Mouse (Mus musculus): Measurements from ENCODE around the gene Rbpms2.
"Not testable (repeated sequence)": the region's sequence is repeated elsewhere in the genome, so short reads cannot be mapped to it uniquely, and the experiment has no call there.

Gene Rbpms2

DNA sequence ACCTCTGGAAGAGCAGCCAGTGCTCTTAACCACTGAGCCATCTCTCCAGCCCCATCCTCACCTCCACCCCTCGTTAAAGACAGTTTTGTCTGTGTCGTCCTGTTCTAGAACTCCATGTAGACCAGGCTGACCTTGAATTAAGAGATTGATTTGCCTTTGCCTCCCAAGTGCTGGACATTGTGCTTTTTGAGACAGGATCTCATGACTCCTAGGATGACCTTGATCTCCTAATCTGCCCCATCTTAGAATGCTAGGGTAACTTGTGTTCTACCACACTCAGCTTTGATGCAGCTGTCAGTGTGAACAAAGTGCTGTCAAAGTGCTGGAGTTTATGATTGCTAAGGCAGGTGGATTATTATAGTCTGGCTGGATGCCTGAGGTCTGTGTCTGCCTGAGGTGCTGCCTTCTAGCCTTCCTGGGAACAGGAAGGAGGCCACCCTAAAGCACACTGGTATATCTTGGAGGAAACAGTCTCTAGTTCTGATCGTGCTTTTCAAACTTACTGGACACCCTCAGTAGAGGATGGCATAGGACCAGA, 25.3 kb downstream of the Rbpms2 start:
- no peak for DNase-seq (ENCODE audit: extremely low spot score, low read depth, low spot score)

DNA sequence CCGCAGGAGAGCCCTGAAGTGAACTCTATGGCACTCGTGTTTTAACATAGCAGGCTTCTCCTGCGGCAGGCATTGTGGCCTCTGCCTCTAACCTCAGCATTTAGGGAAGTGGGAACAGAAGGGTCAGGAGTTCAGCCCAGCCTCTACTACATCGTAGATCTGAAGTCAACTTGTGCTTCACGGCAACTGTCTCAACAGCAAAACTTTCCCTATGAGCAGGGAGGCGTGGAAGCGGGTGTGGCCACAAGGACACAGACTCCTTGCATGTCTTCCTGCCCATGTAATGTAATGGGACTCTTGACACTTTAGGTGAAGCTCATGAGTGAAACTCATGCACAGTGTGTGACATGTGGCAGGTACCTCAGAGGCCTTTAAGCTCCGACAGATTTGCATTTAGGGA, 26.1 kb downstream of the Rbpms2 start:
- no peak for DNase-seq (ENCODE audit: extremely low spot score, low read depth, low spot score)

- DNase-seq (ENCODE audit: extremely low spot score, low read depth, low spot score), result no peak
Measured at GRCm38 (mm10) chr9:65657218-65657617, 27.8 kb downstream of the Rbpms2 start.

- DNase-seq (ENCODE audit: extremely low spot score, low read depth, low spot score), result no peak
Measured at GRCm38 (mm10) chr9:65661029-65661428, 31.6 kb downstream of the Rbpms2 start.

- DNase-seq (ENCODE audit: extremely low spot score, low read depth, low spot score), result no peak
Measured at GRCm38 (mm10) chr9:65661493-65661892, 32.0 kb downstream of the Rbpms2 start.

DNA sequence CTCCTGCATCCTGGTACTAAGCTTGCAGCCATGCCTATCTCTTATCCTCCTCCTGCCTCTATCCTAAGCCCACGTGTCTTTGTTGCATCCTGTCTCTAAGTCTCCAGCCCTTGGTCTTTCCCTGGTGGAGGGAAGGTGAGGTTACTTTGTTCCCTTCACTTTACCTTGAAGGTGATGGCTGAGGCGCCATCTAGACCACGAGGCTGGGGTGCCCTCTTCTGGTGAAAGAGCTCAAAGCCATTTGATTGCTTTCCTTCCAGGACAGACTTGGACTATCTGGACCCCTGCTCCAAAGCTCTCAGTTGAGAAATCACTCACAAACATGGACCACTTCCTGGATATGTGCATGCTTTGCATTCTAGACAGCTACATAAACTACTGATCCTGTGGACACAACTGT, 34.7 kb downstream of the Rbpms2 start:
- no peak for DNase-seq (ENCODE audit: extremely low spot score, low read depth, low spot score)

DNA sequence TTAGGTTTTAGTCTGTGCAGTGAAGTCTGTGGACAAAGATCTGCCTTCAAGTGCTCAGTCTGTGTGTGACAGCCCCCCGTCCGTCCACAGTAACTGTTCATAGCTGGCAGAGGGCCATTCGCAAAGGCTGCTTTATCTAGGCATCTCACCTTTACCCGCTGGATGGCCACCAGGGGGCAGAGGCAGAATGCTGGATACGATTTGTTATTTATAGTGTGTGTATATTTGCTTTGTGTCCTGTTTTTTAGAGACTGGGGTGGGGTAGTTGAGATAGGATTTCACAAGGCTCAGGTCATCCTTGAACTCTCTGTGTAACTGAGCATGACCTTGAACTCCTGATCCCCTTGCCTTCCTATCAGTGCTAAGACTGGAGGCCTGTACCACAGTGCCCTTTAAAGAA, 36.6 kb downstream of the Rbpms2 start:
- DNase-seq (ENCODE audit: extremely low spot score, low read depth, low spot score), result peak; percentile 24

DNA sequence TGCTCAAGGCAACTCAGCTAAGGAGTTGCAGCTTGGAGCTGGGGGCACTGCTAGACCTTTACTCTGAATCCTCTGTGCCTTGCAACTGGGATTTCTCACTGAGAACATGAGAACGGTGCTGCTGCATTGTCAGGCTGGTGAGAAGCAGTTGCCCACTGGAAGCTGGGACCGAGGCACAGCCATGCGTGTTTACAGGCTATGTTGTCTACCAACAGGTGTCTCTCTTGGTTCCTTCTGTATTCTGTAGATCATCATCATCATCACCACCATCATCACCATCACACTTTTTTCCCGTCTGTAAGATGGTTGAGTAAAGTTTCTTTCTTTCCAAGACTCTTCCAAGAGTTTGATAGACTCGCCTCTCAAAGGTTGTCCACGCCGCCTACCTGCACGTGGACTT, 38.3 kb downstream of the Rbpms2 start, which contains the start of gene Oaz2:
Gene Oaz2 (plus strand): TSS at position 301 of the 400 bp plus-strand sequence.
- no peak for DNase-seq (ENCODE audit: extremely low spot score, low read depth, low spot score)

- DNase-seq (ENCODE audit: extremely low spot score, low read depth, low spot score), result no peak
Measured at GRCm38 (mm10) chr9:65671431-65671931, 42.0 kb downstream of the Rbpms2 start.

- DNase-seq (ENCODE audit: extremely low spot score, low read depth, low spot score), result no peak
Measured at GRCm38 (mm10) chr9:65672996-65673395, 43.5 kb downstream of the Rbpms2 start.

DNA sequence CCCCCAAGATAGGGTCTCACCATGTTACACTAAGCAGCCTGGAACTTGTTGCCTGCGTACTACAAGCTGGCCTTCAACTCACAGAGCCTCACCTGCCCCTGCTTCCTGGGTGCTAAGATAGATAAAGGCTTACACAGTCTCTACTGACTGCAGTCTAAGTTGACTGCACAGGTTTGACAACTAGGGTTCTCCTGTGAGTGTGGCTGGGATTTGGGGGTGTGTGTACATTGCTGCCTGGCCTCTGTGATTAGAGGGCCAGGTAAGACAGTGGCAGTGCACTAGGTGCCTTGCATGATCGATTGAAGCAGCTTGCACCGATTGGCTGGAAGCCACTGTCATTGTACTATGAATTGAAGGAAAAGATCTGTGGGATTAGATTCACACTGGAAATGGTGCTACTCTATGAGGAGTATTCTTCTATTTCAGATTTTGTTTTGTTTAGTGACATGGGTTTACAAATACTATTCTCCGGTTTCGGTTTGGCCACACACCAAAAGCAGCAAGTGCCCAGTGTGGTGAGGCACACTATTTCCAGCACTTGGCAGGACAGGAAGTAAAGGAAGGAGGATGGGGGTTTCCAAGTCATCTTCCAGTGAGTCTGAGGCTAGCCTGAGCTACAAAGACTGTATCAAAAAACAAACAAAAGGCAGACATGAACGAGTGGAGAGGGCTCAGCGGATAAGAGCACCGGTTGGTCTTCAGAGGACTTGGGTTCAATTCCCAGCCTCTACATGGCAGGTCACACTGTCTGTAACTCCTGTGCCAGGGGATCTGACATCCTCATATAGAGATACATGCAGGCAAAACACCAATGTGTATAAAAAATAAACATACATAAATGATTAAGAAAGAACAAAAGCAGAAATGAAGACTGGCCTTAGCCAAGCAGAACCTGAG, 46.3 kb downstream of the Rbpms2 start:
- DNase-seq (ENCODE audit: extremely low spot score, low read depth, low spot score), result no peak

- DNase-seq (ENCODE audit: extremely low spot score, low read depth, low spot score), result peak; percentile 70
Measured at GRCm38 (mm10) chr9:65676358-65677118, 47.1 kb downstream of the Rbpms2 start.

- no peak for DNase-seq (ENCODE audit: extremely low spot score, low read depth, low spot score)
Measured at GRCm38 (mm10) chr9:65677119-65677462, 47.6 kb downstream of the Rbpms2 start.

GRCm38 (mm10) chr9:65679181-65679761, 49.8 kb downstream of the Rbpms2 start:
- peak; percentile 49 for DNase-seq (ENCODE audit: extremely low spot score, low read depth, low spot score)

DNA sequence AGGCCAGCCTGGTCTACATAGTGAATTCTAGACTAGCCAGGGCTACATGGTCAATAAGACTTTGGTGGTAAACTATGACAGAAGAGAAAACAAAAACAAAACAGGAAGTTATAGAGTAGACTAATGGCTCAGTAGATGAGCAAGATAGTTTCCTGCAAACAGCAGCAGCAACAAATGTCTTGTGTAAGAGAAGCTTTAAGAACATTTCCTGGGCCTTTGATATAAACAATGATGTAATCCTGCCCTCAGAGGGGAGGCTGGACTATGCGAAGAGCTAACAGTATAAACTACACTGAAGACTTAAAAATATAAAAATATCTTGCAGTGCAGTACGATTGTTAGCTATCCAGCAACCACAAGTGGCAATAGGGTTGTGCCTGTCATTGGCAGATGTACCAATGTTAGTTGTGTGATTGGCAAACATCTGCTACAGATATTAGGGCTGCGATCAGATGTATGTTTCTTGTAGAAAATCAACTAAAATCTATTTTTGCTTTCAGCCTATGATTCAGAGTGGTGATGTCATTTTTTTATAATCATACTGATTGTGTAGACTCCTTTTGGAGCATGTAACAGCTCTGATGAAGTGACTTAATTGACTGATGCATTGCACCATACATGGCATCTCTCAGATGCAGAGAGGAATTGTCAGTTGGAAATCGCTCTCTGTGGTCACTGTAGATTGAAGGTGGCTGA, 51.6 kb downstream of the Rbpms2 start:
- DNase-seq (ENCODE audit: extremely low spot score, low read depth, low spot score), result no peak

- DNase-seq (ENCODE audit: extremely low spot score, low read depth, low spot score), result no peak
Measured at GRCm38 (mm10) chr9:65681634-65681940, 52.1 kb downstream of the Rbpms2 start.

DNA sequence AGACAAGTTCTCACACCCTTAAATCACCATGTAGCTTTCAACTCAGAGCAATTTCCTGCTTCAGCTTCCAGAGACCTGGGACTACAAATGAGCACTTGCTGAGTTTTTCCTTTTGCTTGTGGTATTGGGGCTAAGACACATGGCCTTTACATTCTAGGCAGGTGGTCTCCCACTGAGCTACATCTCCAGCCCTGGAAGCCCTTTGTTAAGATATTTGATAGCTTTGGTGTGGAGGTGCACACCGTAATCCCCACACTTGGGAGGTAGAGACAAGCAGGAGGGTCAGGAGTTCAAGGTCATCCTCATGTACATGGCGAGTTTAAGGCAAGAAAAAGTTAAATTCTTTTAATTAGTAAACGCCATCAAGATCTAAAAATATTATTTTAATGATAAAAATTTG, 52.7 kb downstream of the Rbpms2 start:
- DNase-seq (ENCODE audit: extremely low spot score, low read depth, low spot score), result no peak

- DNase-seq (ENCODE audit: extremely low spot score, low read depth, low spot score), result no peak
Measured at GRCm38 (mm10) chr9:65682994-65683393, 53.5 kb downstream of the Rbpms2 start.

DNA sequence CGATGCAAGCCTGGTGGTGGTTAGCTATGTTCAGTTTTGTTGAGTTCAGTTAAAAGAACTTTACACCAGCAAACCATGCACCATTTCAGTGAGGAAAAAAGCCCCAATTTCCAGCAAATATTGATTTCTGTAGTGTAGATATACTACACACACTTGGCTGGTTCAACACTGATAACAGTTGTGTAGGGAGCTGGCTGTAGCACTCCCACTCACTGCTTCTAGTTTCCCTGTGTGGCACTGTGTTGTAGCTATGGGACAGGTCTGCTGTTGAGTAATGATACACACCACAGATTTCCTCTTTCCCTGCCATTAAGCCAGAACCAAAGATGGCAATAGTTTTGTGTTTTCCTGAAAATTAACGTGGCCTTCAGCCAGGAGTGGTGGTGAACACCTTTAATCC, 55.3 kb downstream of the Rbpms2 start:
- DNase-seq (ENCODE audit: extremely low spot score, low read depth, low spot score), result no peak

DNA sequence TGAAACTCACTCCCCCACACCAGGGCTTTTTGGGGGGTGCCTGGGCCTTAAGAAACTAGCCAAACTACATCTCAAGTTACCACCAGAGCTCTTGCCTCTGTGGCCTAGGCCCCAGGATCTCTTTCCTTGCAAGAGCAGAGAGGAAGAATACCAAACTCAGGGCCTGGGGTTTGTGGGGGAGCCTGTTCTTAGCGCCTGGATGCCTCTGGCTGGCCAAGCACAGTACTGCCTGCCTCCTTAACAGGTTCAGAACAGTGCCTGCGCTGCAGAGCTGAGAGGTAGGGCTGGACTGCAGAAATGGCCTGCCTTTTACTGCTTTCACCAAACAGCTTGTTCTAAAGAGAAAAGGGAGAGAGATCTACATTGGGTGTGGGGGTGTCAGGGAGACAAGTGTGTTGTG, 60.4 kb downstream of the Rbpms2 start:
- not testable (repeated sequence) for DNase-seq (ENCODE audit: extremely low spot score, low read depth, low spot score)

DNA sequence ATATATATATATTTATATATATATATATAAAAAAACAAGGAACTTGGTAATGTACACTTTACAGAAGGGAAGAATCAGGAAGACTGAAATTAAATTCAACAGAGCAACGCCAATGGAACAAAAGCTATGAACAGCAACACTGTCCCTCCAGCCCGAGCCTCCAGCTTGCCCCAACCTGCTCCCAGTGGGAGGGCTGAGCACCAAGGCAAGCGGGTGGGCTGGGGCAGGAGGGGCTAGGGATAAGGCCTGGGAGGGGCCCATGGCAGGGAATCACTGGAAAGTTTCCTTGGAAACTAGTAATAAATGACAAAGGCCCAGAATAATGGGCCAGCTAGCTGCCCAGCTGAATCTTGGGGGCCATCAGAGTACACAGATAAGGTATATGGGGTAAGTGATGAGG, 63.0 kb downstream of the Rbpms2 start:
- DNase-seq (ENCODE audit: extremely low spot score, low read depth, low spot score), result no peak

Data from hindlimb bud, embryonic 11.5 days (tissue).